Mouse (Mus musculus) adrenal gland, adult 2 months (tissue): ENCODE measurements around the gene Efhd2. TPM values are rescaled to one million over a fixed set of nuclear protein-coding genes. Genes with fewer than 3 reads are reported as not detected.

Experiments
- DNase-seq: peaks from one replicate; pipeline ENCODE4 v3.0.0; 2021
- polyA plus RNA-seq: library from polyadenylated mRNA; depleted of rRNA; stranded (reverse); fragments of >200 nt; gene quantifications from 2 replicates; pipeline ENCODE4 v1.2.3, GENCODE M21; 2012
- total RNA-seq, 2 experiments: library from RNA; stranded (reverse); gene quantifications; 2 replicates each; pipeline ENCODE4 v1.2.3; 2021

Gene Efhd2
- total and polyA plus RNA-seq, 3 experiments: 26.9 to 61.4 (median 30.7) TPM

- DNase-seq: no peak
Measured at GRCm38 (mm10) chr4:141881289-141881914, 6.7 kb upstream of the Efhd2 start.

GRCm38 (mm10) chr4:141879875-141880274 lies 5.2 kb upstream of the Efhd2 start:
- no peak for DNase-seq

GRCm38 (mm10) chr4:141879074-141879473 lies 4.4 kb upstream of the Efhd2 start:
- no peak for DNase-seq

- no peak for DNase-seq
Measured at GRCm38 (mm10) chr4:141878621-141879020, 3.9 kb upstream of the Efhd2 start.

GRCm38 (mm10) chr4:141875481-141876108 lies 875 bp upstream of the Efhd2 start:
- DNase-seq: no peak

- no peak for DNase-seq
Measured at GRCm38 (mm10) chr4:141874111-141874600, 564 bp downstream of the Efhd2 start.

GRCm38 (mm10) chr4:141872977-141873376 lies 1.7 kb downstream of the Efhd2 start:
- no peak for DNase-seq

- no peak for DNase-seq
Measured at GRCm38 (mm10) chr4:141871909-141872308, 2.8 kb downstream of the Efhd2 start.

- no peak for DNase-seq
Measured at GRCm38 (mm10) chr4:141871333-141871725, 3.4 kb downstream of the Efhd2 start.

GRCm38 (mm10) chr4:141870666-141871332 lies 3.9 kb downstream of the Efhd2 start:
- no peak for DNase-seq

- DNase-seq: peak; percentile 62
Measured at GRCm38 (mm10) chr4:141869436-141870215, 5.1 kb downstream of the Efhd2 start.

GRCm38 (mm10) chr4:141868051-141868450 lies 6.7 kb downstream of the Efhd2 start:
- DNase-seq: no peak

- DNase-seq: peak; percentile 69
Measured at GRCm38 (mm10) chr4:141867498-141867897, 7.2 kb downstream of the Efhd2 start.

GRCm38 (mm10) chr4:141866933-141867490 lies 7.7 kb downstream of the Efhd2 start:
- DNase-seq: no peak

GRCm38 (mm10) chr4:141865600-141865999 lies 9.1 kb downstream of the Efhd2 start:
- no peak for DNase-seq

- no peak for DNase-seq
Measured at GRCm38 (mm10) chr4:141865006-141865405, 9.7 kb downstream of the Efhd2 start.

GRCm38 (mm10) chr4:141864506-141864905 lies 10.2 kb downstream of the Efhd2 start:
- no peak for DNase-seq

- no peak for DNase-seq
Measured at GRCm38 (mm10) chr4:141863726-141864280, 10.9 kb downstream of the Efhd2 start.

- DNase-seq: no peak
Measured at GRCm38 (mm10) chr4:141862867-141863266, 11.9 kb downstream of the Efhd2 start.

GRCm38 (mm10) chr4:141861591-141862295 lies 13.0 kb downstream of the Efhd2 start:
- DNase-seq: peak; percentile 62

- no peak for DNase-seq
Measured at GRCm38 (mm10) chr4:141860246-141860841, 14.4 kb downstream of the Efhd2 start.
